Mouse (Mus musculus): Measurements from ENCODE around the gene Dnah14.

- TF ChIP-seq CTCF (IDR thresholded peaks at IDR 0.05; ENCODE audit: insufficient read depth, low read depth, low read length) (peak; percentile 38; the same call in 1 of the 2 replicates), POLR2A (IDR thresholded peaks at IDR 0.05; ENCODE audit: insufficient read depth, low read depth, low read length) (no peak)
These were observed 31.2 kb upstream of the Dnah14 start for GRCm38 (mm10) chr1:181545044-181545772.
